Mouse (Mus musculus): ENCODE data around the gene Vmn2r82.
"Not testable (repeated sequence)": the region's sequence is repeated elsewhere in the genome, so short reads cannot be mapped to it uniquely, and the experiment has no call there.

The Vmn2r82 gene

GRCm38 (mm10) chr10:79356220-79356619 is at the start of gene Vmn2r82:
Vmn2r82 (plus strand) TSS chr10:79356520.
- in situ Hi-C loops (cut with MboI; ENCODE audit: unreplicated experiment in 2 of 2): not testable (repeated sequence)

DNA sequence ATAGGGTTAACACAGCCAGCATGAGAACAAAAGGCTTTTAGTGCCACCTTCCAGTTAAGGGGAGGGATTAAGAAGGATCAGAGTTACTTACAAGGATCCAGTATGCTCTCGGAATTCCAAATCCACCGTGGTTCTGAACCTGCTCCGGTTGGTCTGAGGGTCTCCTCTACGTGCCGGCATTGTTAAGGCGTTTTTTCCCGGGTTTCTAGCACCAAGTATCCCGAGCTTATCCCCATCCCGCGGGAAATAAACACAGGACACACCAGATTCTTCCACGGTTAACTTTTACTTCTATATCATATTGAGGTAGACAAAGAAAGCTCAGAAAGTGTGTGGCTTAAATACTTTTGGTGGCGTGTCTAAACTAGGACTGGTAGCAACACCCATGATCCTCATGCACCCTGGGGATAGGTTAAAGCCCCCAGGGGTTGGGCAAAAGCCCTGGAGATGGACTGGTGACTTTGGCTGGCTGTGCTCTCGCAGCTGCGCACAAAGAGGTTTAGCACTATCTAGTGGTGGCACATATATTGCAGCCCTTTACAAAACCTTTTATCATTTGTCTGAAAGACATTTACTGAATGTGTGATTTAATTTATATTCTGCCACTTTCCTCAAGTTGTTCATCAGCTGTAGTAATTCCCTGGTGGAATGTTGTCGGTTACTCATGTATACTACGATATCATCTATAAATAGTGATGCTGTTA is 34.1 kb upstream of the Vmn2r82 start:
- in situ Hi-C loops (cut with MboI; ENCODE audit: unreplicated experiment in 2 of 2): not testable (repeated sequence)

DNA sequence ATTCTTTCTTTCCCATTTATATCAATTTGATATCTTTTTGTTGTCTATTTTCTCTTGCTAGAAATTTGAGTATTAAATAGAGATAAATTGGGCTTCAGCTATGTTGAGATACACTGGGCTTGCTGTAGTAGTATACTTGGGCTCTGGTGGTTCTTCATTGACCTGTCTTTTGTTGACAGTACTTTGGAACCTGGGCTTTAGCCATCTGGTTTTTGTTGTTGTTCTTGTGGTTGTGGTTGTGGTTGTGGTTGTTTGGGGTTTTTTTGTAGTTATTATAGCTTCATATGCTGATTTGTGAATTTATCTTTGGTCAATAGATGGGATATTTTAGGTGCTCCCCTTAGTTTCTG is 33.6 kb upstream of the Vmn2r82 start:
- in situ Hi-C loops (cut with MboI; ENCODE audit: unreplicated experiment in 2 of 2): no loop called here

- in situ Hi-C loops (cut with MboI; ENCODE audit: unreplicated experiment in 2 of 2): not testable (repeated sequence)
Measured at GRCm38 (mm10) chr10:79399946-79400700, 43.8 kb downstream of the Vmn2r82 start.

GRCm38 (mm10) chr10:79417142-79417771 is 60.9 kb downstream of the Vmn2r82 start:
- in situ Hi-C loops (cut with MboI; ENCODE audit: unreplicated experiment in 2 of 2): no loop called here

- in situ Hi-C loops (cut with MboI; ENCODE audit: unreplicated experiment in 2 of 2): not testable (repeated sequence)
Measured at GRCm38 (mm10) chr10:79417772-79418170, 61.5 kb downstream of the Vmn2r82 start.

DNA sequence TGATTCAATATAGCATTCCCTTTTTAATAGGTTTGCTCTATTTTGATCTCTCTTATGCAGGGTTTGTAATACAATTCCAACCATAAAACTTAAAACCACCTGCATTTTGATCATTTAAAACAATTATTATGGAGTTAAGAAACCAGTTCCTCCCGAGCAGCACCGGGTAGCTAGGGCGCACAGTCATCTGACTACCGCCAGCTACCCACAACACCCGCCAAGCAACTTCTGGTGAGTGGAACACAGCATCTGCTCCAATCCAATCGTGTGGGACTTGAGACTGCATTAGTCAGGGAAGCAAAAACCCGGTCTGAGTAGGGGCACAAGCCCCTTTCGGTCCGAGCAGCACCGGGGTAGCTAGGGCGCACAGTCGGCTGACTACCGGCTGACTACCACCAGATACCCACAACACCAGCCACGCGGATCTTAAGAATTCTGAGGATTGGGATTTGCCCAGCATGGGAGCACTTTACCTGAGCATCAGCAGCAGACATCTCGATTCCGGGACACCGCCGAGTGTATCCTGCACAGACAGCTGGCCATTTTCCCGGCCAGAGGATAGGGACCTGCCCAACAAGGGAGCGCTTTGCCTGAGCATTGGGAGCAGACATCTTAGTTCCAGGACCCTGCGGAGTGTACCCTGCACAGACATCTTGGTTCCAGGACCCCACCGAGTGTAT is 79.0 kb downstream of the Vmn2r82 start:
- in situ Hi-C loops (cut with MboI; ENCODE audit: unreplicated experiment in 2 of 2): not testable (repeated sequence)
